Mouse (Mus musculus) kidney, adult 2 months (tissue): ENCODE measurements around the gene Nav3. TPM values are rescaled to one million over a fixed set of nuclear protein-coding genes. Genes with fewer than 3 reads are reported as not detected.

Experiments used
- DNase-seq: peaks from one replicate; pipeline ENCODE4 v3.0.0; 2021
- H3K27ac ChIP-seq: fragments of 200-500 bp; 2 replicates; pipeline ENCODE4 v1.5.1; 2012; ENCODE audit warnings: low read depth, low read length, control low read depth, inconsistent platforms; ENCODE audit not compliant: insufficient read depth
- H3K27me3 ChIP-seq: fragments of 200-500 bp; replicated peaks from 2 replicates; pipeline ENCODE4 v1.6.1; 2012; ENCODE audit warnings: mild to moderate bottlenecking, moderate library complexity, low read length, inconsistent platforms; ENCODE audit not compliant: control insufficient read depth, insufficient read depth
- H3K36me3 ChIP-seq: fragments of 200-500 bp; 2 replicates; pipeline ENCODE4 v1.6.1; 2012; ENCODE audit warnings: mild to moderate bottlenecking, moderate library complexity, low read length, inconsistent platforms; ENCODE audit not compliant: control insufficient read depth, insufficient read depth
- H3K4me1 ChIP-seq: fragments of 200-500 bp; 2 replicates; pipeline ENCODE4 v1.6.1; 2011; ENCODE audit warnings: low read length; ENCODE audit not compliant: control insufficient read depth, insufficient read depth
- H3K4me3 ChIP-seq: fragments of 200-500 bp; 2 replicates; pipeline ENCODE4 v1.5.1; 2011; ENCODE audit warnings: mild to moderate bottlenecking, low read depth, low read length, control low read depth; ENCODE audit not compliant: insufficient read depth
- CTCF ChIP-seq: fragments of 200-500 bp; conservative IDR thresholded peaks from 2 replicates; pipeline ENCODE4 v1.5.1; 2011; ENCODE audit warnings: low read depth, mild to moderate bottlenecking, control low read depth, low read length, moderate library complexity, mixed read lengths; ENCODE audit not compliant: insufficient read depth, insufficient read length
- POLR2A ChIP-seq: fragments of 200-500 bp; IDR thresholded peaks from one replicate; pipeline ENCODE4 v1.6.1; 2011; ENCODE audit warnings: low read depth, low read length, control low read depth
- WGBS: fragments of 180-500 bp; shearing (Covaris S2); methylation state at CpG from one replicate; pipeline ENCODE4 v1.1.7; 2018; 5-methylcytosine and 5-hydroxymethylcytosine counted together
- polyA plus RNA-seq: library from polyadenylated mRNA; depleted of rRNA; stranded (reverse); fragments of >200 nt; gene quantifications from 2 replicates; pipeline ENCODE4 v1.2.3, GENCODE M21; 2012

Nav3 gene
- polyA plus RNA-seq, 1 experiment, result 1.8 TPM

GRCm38 (mm10) chr10:110455063-110455837, 754 bp downstream of the Nav3 start:
- TF ChIP-seq POLR2A, result no peak
- no peak for TF ChIP-seq CTCF
- Histone ChIP-seq H3K36me3 (no peaks in the 10 kb centered on the region), H3K4me1 (no peaks in the 10 kb centered on the region), H3K27ac (no peak overlapping the region), H3K27me3 (0 out of 2 replicates have a peak, but pooled peaks cover 2% of the 10 kb centered on the region), H3K4me3 (peak overlapping the region; percentile 57)
- WGBS, result 3% methylated on average over 45 of the region's 45 CpGs
- DNase-seq, result no peak

GRCm38 (mm10) chr10:110453566-110453965, 2.4 kb downstream of the Nav3 start:
- 0 out of 2 replicates have a peak, but pooled peaks cover 2% of the 10 kb centered on the region for H3K27me3 ChIP-seq
- H3K36me3 ChIP-seq, result no peaks in the 10 kb centered on the region
- H3K4me3 ChIP-seq, result no peak overlapping the region
- DNase-seq, result no peak
- 79% methylated on average over 5 of the region's 5 CpGs for WGBS
- TF ChIP-seq CTCF (no peak), POLR2A (no peak)
- no peak overlapping the region for H3K27ac ChIP-seq
- H3K4me1 ChIP-seq, result no peaks in the 10 kb centered on the region

DNA sequence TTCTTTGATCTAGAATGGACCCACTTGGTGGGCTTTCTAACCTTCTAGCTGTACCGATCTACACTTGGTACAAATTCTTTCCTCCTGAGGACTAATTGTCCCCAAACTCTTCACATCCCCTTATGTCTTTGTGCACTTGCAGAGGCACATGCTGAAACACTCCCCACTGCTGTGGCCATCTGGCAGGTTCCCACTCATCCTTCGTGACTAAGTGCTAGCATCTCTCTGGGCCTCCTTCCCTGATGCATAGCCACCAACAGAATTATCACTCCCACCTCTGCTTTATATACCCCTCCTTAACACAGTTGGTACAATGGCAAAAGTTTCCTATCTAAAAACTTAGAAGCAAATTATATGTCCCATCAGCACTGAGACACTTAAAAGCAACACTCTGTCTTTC, 15.6 kb downstream of the Nav3 start:
- no peaks in the 10 kb centered on the region for H3K27me3 ChIP-seq
- no peak for DNase-seq
- H3K4me3 ChIP-seq, result no peak overlapping the region
- H3K27ac ChIP-seq, result no peak overlapping the region
- 88% methylated on average over 2 of the region's 2 CpGs for WGBS
- no peaks in the 10 kb centered on the region for H3K36me3 ChIP-seq
- H3K4me1 ChIP-seq, result no peaks in the 10 kb centered on the region
- TF ChIP-seq POLR2A (no peak), CTCF (no peak)

GRCm38 (mm10) chr10:110431078-110431477, 24.9 kb downstream of the Nav3 start:
- TF ChIP-seq CTCF (no peak), POLR2A (no peak)
- 90% methylated on average over 3 of the region's 3 CpGs for WGBS
- no peaks in the 10 kb centered on the region for H3K27me3 ChIP-seq
- no peaks in the 10 kb centered on the region for H3K36me3 ChIP-seq
- H3K4me3 ChIP-seq, result no peak overlapping the region
- no peak overlapping the region for H3K27ac ChIP-seq
- no peaks in the 10 kb centered on the region for H3K4me1 ChIP-seq
- DNase-seq, result no peak

- TF ChIP-seq POLR2A (no peak), CTCF (no peak)
- H3K27ac ChIP-seq, result no peak overlapping the region
- no peak for DNase-seq
- H3K4me1 ChIP-seq, result no peaks in the 10 kb centered on the region
- H3K27me3 ChIP-seq, result no peaks in the 10 kb centered on the region
- 65% methylated on average over 6 of the region's 6 CpGs for WGBS
- H3K4me3 ChIP-seq, result no peak overlapping the region
- no peaks in the 10 kb centered on the region for H3K36me3 ChIP-seq
Observed at GRCm38 (mm10) chr10:110429578-110429977, 26.4 kb downstream of the Nav3 start.

DNA sequence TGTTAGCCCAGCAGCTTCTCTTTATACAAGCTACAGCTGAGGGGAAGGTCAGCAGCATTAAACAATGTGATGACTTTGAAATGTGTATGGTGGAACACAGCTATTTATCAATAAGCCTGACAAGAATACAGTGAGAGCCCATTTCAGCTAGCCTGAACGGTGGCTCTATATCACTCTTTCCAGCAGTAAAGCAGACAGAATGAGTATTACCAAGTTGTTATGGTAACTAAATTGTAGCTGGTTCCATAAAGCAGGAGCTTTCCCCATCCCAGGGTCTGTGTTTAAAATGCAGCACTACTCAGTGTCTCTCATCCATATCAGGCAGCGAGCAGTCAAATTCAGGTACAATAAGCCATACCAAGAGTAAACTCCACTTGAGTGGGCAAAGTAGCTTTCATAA, 27.0 kb downstream of the Nav3 start:
- Histone ChIP-seq H3K4me3 (no peak overlapping the region), H3K27me3 (no peaks in the 10 kb centered on the region), H3K27ac (no peak overlapping the region), H3K4me1 (no peaks in the 10 kb centered on the region), H3K36me3 (no peaks in the 10 kb centered on the region)
- DNase-seq, result no peak
- no peak for TF ChIP-seq CTCF
- TF ChIP-seq POLR2A, result no peak
- 76% methylated on average over 2 of the region's 2 CpGs for WGBS

- WGBS, result 87% methylated on average over 5 of the region's 5 CpGs
- DNase-seq, result no peak
- no peak overlapping the region for H3K4me3 ChIP-seq
- H3K27me3 ChIP-seq, result no peaks in the 10 kb centered on the region; the same call in 1 of the 2 replicates
- no peaks in the 10 kb centered on the region for H3K4me1 ChIP-seq
- H3K36me3 ChIP-seq, result no peaks in the 10 kb centered on the region
- no peak overlapping the region for H3K27ac ChIP-seq
- TF ChIP-seq POLR2A (no peak), CTCF (no peak)
Observed at GRCm38 (mm10) chr10:110421533-110421932, 34.5 kb downstream of the Nav3 start.
